Mouse (Mus musculus) hindbrain, postnatal 0 days (tissue): ENCODE data around the gene Peli2. TPM values are rescaled to one million over a fixed set of nuclear protein-coding genes. Genes with fewer than 3 reads are reported as not detected.

Experiments
- ATAC-seq: fragments of 200-750 bp; cut with Nextera tagmentation; 2 replicates; pipeline ENCODE4 v1.8.0; 2017; ENCODE audit warnings: mild to moderate bottlenecking, moderate TSS enrichment, moderate library complexity
- DNase-seq: peaks from one replicate; pipeline ENCODE4 v3.0.0-alpha.2; 2015; ENCODE audit warnings: low spot score
- H3K27ac ChIP-seq: fragments of 300-500 bp; sonication (generic); 2 replicates; pipeline ENCODE4 v1.5.1; 2014; ENCODE audit warnings: mild to moderate bottlenecking
- H3K27me3 ChIP-seq: fragments of 300-500 bp; sonication (generic); 2 replicates; pipeline ENCODE4 v1.6.1; 2014; ENCODE audit warnings: low read length, mixed read lengths; ENCODE audit not compliant: insufficient read depth
- H3K36me3 ChIP-seq: fragments of 300-500 bp; sonication (generic); 2 replicates; pipeline ENCODE4 v1.6.1; 2014; ENCODE audit warnings: low read length, mixed read lengths; ENCODE audit not compliant: insufficient read depth
- H3K4me1 ChIP-seq: fragments of 300-500 bp; sonication (generic); 2 replicates; pipeline ENCODE4 v1.6.1; 2014; ENCODE audit warnings: antibody characterized with exemption, low read length, mixed read lengths; ENCODE audit not compliant: insufficient read depth
- H3K4me2 ChIP-seq: fragments of 300-500 bp; sonication (generic); 2 replicates; pipeline ENCODE4 v1.6.1; 2014; ENCODE audit warnings: low read depth, mild to moderate bottlenecking, low read length, moderate library complexity, mixed read lengths
- H3K4me3 ChIP-seq: fragments of 300-500 bp; sonication (generic); 2 replicates; pipeline ENCODE4 v1.5.1; 2014; ENCODE audit warnings: low read length
- H3K9ac ChIP-seq: fragments of 300-500 bp; sonication (generic); replicated peaks from 2 replicates; pipeline ENCODE4 v1.6.1; 2014; ENCODE audit warnings: mild to moderate bottlenecking, low read length, moderate library complexity, mixed read lengths
- H3K9me3 ChIP-seq: fragments of 300-500 bp; sonication (generic); 2 replicates; pipeline ENCODE4 v1.6.1; 2016; ENCODE audit warnings: low read length, mixed read lengths
- CTCF ChIP-seq: IDR thresholded peaks from 2 replicates; pipeline ENCODE4 v1.5.1; 2016; ENCODE audit warnings: antibody characterized with exemption, control low read depth, low read depth
- WGBS: fragments of 180-500 bp; shearing (Covaris S2); extraction: QIAGEN DNeasy Blood & Tissue Kit; methylation state at CpG from one replicate; pipeline ENCODE4 v1.1.7; 2014; 5-methylcytosine and 5-hydroxymethylcytosine counted together
- polyA plus RNA-seq: library from polyadenylated mRNA; unstranded; fragments of >200 nt; fragmentation: Nextera tagmentation; extraction: Ambion mirVana; gene quantifications from 2 replicates; pipeline ENCODE4 v1.2.1, GENCODE M21; 2015
- total RNA-seq: library from RNA; depleted of rRNA; stranded (reverse); fragments of >200 nt; gene quantifications from 2 replicates; pipeline ENCODE4 v1.2.3, GENCODE M21; 2014

The Peli2 gene
- total and polyA plus RNA-seq, 2 experiments from 2014 or later, result 16.5 to 38.8 TPM

DNA sequence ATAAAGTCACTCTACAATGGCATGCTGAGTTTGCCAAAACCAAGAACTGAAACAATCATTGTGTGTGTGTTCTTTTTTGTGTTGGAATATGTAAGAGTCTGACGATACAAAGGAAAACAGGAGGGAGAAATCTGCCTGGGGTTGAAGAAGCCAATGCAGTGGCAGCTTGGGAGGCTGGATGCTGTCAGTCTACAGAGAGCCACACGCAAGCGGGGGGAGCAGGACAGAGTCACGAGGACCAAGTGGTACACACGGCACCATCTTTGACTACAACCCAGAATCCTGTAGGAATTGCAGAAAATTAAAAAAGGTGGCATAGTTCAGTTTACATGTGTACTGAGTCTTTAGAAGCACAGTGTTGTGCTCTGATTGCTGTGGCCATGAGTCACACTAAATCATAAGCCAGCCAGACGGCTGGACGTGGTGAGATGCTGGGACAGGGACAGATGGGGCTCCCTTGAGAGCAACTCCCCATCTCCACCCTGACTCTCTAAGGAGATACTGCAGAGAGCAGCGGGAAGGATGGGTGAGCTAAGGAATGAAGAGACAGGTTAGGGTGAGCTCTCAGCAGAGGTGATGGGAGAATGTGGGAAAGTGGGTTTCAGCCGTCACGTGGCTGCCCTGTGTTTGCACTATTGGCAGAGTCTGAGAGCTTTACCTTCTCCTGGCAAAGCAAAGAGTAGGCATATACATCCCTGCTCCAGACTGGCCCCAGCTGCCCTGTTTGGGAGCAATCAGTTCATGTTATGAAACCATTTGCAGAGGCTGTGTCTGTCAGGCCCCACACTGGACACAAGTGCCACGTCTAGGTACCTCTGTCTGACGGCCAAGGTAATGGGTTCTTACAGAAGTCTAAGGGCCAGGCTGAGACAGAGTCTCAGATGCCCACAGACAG lies 87.4 kb downstream of the Peli2 start:
- H3K36me3 ChIP-seq, result no peaks in the 10 kb centered on the region
- no peak overlapping the region for H3K4me3 ChIP-seq
- no peaks in the 10 kb centered on the region for H3K9me3 ChIP-seq
- DNase-seq (no peak), ATAC-seq (peak; percentile 53)
- WGBS, result 55% methylated on average over 12 of the region's 12 CpGs
- no peak for TF ChIP-seq CTCF
- H3K27ac ChIP-seq, result peak overlapping the region; percentile 27; the same call in 1 of the 2 replicates
- peak overlapping the region; percentile 41 for H3K4me2 ChIP-seq
- no peak overlapping the region for H3K9ac ChIP-seq
- peaks cover 7% of the 10 kb centered on the region; the same call in 1 of the 2 replicates for H3K4me1 ChIP-seq
- no peaks in the 10 kb centered on the region for H3K27me3 ChIP-seq

DNA sequence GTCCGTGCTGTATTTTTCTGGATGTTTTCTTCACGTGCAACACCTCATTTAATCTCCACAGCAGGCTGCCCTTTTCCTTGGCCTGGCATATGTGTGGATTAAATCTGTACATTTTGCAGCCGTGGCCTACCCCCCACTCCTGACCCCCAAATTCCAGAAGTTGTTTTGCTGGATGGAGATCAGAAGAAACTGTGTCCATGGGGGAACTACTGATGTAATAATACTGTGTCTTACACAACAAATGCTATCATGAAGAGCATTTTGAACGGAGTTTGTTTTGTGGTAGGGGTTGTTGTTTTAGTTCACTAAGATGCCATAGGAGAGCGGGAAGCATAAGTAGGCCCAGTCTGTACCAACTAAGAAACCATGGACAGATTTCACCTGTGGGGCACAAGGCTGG lies 88.8 kb downstream of the Peli2 start:
- ATAC-seq (no peak), DNase-seq (no peak)
- 78% methylated on average over 5 of the region's 5 CpGs for WGBS

DNA sequence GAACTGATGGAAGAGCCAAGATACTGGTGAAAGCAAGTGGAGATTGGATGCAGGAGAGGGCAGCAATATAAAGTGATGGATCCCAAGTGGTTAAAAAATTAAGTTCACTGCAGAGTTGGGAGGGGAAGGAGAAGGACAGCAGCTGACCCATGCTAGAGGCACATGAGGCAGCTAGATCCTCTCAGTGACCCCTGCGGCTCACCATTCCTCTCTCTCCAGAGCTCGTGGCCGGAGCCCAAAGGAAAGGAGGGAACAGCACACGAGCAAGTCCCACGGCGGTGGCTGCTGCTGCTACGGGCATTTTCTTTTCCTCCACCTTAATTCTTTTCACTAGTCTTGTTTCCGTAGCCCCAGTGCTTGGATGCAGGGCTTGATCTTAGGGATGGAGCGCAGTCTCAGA lies 89.5 kb downstream of the Peli2 start:
- Histone ChIP-seq H3K4me3 (no peak overlapping the region), H3K27ac (no peak overlapping the region), H3K9me3 (no peaks in the 10 kb centered on the region), H3K27me3 (no peaks in the 10 kb centered on the region), H3K4me2 (no peak overlapping the region), H3K36me3 (no peaks in the 10 kb centered on the region), H3K4me1 (peaks cover 7% of the 10 kb centered on the region; the same call in 1 of the 2 replicates), H3K9ac (no peak overlapping the region)
- no peak for DNase-seq
- no peak for TF ChIP-seq CTCF
- 85% methylated on average over 8 of the region's 9 CpGs for WGBS
- ATAC-seq, result no peak

More for the DNA sequence above, 88.8 kb downstream of the Peli2 start:
- H3K9me3 ChIP-seq, result no peaks in the 10 kb centered on the region
- no peaks in the 10 kb centered on the region for H3K27me3 ChIP-seq
- H3K4me1 ChIP-seq, result peaks cover 7% of the 10 kb centered on the region; the same call in 1 of the 2 replicates
- H3K27ac ChIP-seq, result no peak overlapping the region
- TF ChIP-seq CTCF, result no peak
- no peak overlapping the region for H3K4me3 ChIP-seq
- no peak overlapping the region for H3K4me2 ChIP-seq
- H3K36me3 ChIP-seq, result no peaks in the 10 kb centered on the region
- no peak overlapping the region for H3K9ac ChIP-seq

DNA sequence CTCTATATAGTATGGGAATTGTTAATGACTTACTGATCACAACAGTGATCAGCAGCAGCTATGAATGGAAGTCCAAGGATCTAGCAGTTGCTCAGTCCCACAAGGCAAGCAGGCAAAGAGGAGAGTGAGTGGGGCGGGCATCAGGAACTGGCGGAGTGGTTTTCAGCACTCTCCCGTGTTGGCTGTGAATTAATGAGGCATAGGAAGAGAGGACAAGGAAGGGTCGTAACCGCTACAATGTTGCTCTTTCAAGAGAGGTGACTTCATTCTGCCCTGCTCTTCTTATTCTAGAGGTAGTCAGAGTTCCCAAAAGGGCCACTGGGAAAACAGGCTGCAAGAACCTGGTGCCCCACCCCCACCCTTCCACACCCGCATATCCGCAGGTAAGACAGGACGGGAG lies 90.9 kb downstream of the Peli2 start:
- WGBS, result 81% methylated on average over 8 of the region's 8 CpGs
- H3K27me3 ChIP-seq, result no peaks in the 10 kb centered on the region

DNA sequence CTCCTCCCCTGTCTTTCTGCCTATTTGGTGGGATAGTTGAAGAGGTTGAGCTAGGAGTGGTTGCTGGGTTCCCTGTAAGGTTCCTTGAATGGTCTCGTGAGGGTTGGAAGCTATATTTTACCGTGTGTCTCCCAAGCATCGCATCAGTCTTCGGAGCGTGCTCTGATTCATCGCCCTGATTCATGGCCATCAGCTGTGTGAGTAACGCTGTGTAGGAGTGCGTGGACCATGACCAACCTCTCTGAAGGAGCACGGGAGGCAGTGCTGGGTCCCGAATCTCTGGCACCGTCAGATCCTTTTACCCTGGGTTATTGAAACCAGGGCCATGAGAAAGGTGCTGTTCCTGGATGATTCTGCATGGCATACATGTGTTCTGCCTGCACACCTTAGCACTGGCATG lies 92.2 kb downstream of the Peli2 start:
- no peak overlapping the region for H3K27ac ChIP-seq

More for the DNA sequence above, 90.9 kb downstream of the Peli2 start:
- H3K9ac ChIP-seq, result no peak overlapping the region
- TF ChIP-seq CTCF, result no peak
- ATAC-seq, result no peak
- H3K4me1 ChIP-seq, result peaks cover 7% of the 10 kb centered on the region; the same call in 1 of the 2 replicates
- H3K4me3 ChIP-seq, result no peak overlapping the region
- H3K4me2 ChIP-seq, result no peak overlapping the region
- no peaks in the 10 kb centered on the region for H3K36me3 ChIP-seq
- DNase-seq, result no peak
- no peaks in the 10 kb centered on the region for H3K9me3 ChIP-seq
- no peak overlapping the region for H3K27ac ChIP-seq

DNA sequence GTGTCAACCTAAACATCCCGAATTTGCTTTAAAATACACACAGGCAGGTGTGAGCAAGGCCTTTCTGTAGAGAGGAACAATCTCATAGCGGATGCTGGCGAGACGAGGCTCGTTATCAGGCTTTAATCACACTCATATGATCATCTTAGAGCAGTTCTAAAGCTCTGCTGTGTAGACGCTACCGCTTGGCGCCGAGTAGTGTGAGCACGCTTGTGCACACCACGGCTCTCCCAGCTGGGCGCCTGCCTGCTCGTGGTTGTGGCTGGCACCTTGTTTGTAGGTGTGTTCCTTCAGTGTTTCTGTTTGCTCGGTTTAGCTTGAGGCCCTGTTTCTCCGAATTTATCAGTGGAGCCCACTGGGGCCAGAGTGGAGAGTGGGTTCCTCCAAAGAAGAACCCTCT lies 93.0 kb downstream of the Peli2 start:
- no peak overlapping the region for H3K4me2 ChIP-seq
- no peaks in the 10 kb centered on the region for H3K4me1 ChIP-seq
- no peaks in the 10 kb centered on the region for H3K36me3 ChIP-seq
- H3K27me3 ChIP-seq, result no peaks in the 10 kb centered on the region
- H3K9ac ChIP-seq, result no peak overlapping the region
- DNase-seq (no peak), ATAC-seq (no peak)
- no peak overlapping the region for H3K4me3 ChIP-seq
- H3K9me3 ChIP-seq, result no peaks in the 10 kb centered on the region
- WGBS, result 87% methylated on average over 15 of the region's 15 CpGs
- no peak overlapping the region for H3K27ac ChIP-seq
- TF ChIP-seq CTCF, result no peak

More for the DNA sequence above, 92.2 kb downstream of the Peli2 start:
- no peak overlapping the region for H3K9ac ChIP-seq
- H3K9me3 ChIP-seq, result no peaks in the 10 kb centered on the region
- 94% methylated on average over 11 of the region's 11 CpGs for WGBS
- no peak for TF ChIP-seq CTCF
- H3K36me3 ChIP-seq, result no peaks in the 10 kb centered on the region
- H3K4me3 ChIP-seq, result no peak overlapping the region
- peaks cover 5% of the 10 kb centered on the region; the same call in 1 of the 2 replicates for H3K4me1 ChIP-seq
- no peak for DNase-seq
- ATAC-seq, result no peak
- no peak overlapping the region for H3K4me2 ChIP-seq
- H3K27me3 ChIP-seq, result no peaks in the 10 kb centered on the region

DNA sequence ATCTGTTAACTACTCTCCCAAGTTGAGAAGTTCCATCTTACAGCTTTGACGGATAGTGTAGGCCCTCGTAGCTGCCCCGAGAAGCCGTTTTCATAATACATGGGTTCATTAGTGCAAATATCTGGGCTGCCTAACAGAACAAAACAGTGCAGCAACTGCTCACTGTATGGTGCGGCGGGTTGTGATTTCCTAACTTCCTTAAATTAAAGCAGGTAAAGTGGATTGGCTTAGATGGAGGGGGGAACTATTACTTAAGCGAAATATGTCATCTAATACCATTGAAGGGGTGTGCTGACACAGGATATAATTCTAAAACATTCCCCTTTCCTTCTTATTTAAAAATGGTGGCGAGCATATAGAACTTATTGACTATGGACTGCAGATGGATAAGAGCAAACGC lies 101.4 kb downstream of the Peli2 start:
- no peaks in the 10 kb centered on the region for H3K9me3 ChIP-seq
- H3K4me3 ChIP-seq, result no peak overlapping the region
- DNase-seq (no peak), ATAC-seq (no peak)
- H3K4me2 ChIP-seq, result no peak overlapping the region
- no peaks in the 10 kb centered on the region for H3K4me1 ChIP-seq
- H3K27ac ChIP-seq, result no peak overlapping the region
- no peaks in the 10 kb centered on the region for H3K27me3 ChIP-seq
- WGBS, result 84% methylated on average over 9 of the region's 9 CpGs
- no peak overlapping the region for H3K9ac ChIP-seq
- no peak for TF ChIP-seq CTCF
- H3K36me3 ChIP-seq, result no peaks in the 10 kb centered on the region
